Mouse (Mus musculus) inflammation-experienced regulatory T-cells, adult 6 months (primary cell): ENCODE results near the gene Unc119b. TPM values are rescaled to one million over a fixed set of nuclear protein-coding genes. Genes with fewer than 3 reads are reported as not detected.
"Not testable (repeated sequence)": the region's sequence is repeated elsewhere in the genome, so short reads cannot be mapped to it uniquely, and the experiment has no call there.

Experiments used
- ATAC-seq: one replicate; pipeline ENCODE4 v1.8.0; 2017
- polyA plus RNA-seq, 3 experiments: library from polyadenylated mRNA; unstranded; fragments of 100-300 nt; shearing (Covaris generic); gene quantifications; one replicate each; pipeline ENCODE4 v1.2.1; 2017

Unc119b gene
- polyA plus RNA-seq, 3 experiments from 2014 or later = 15.9 to 27.8 (median 21.3) TPM

DNA sequence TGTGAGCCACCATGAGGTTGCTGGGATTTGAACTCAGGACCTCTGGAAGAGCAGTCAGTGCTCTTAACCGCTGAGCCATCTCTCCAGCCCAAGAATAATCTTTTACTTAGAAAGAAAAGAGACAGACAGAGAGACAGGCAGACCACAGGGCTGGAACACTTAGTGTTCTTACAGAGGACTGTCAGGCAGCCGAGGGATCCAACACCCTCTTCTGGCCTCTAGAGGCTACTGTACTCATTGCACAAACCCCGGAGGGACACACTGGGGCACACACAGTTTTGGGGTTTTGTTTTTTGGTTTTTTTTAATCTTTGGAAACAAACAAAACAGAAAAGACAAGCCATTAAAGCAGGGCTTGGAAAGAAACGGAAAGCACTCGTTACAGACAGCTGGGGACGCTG is 5.4 kb downstream of the Unc119b start:
- ATAC-seq = no peak

- ATAC-seq = no peak
These were observed 7.2 kb downstream of the Unc119b start for GRCm38 (mm10) chr5:115127421-115128179.

- peak; percentile 19 for ATAC-seq
These were observed 8.0 kb downstream of the Unc119b start for GRCm38 (mm10) chr5:115126578-115127312.

DNA sequence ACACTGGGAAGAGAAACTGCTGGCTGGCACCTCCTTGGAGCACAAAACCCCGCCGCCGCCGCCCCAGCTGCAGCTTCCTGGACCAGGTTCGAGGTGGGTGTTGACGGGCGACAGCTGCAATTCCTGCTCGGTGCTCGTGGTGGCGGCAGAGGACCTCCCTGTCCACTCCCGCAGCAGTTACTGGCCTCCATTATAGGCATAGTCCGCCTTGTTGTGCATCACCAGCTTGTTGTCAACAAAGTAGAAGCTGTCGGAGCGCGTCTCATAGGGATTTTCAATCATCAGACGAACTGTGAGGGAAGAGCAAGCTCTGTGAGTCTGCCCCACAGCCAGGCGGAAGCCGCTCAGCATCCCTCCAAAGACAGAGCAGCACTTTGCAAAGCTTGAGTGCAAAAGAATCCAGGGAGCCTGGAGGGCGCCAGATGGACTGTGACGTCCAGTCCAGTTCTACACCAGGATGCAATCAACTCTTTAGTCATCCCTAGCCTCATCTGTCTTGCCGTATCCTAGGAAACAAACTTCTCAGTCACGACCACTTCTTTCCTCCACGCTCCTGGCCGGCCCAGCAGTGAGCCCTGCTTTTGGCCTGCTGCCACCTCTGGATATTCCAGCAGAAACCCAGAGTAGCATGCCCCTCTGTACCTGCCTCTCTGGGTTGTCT is 9.4 kb downstream of the Unc119b start:
- ATAC-seq = peak; percentile 91

- no peak for ATAC-seq
These were observed 10.1 kb downstream of the Unc119b start for GRCm38 (mm10) chr5:115124690-115125089.

DNA sequence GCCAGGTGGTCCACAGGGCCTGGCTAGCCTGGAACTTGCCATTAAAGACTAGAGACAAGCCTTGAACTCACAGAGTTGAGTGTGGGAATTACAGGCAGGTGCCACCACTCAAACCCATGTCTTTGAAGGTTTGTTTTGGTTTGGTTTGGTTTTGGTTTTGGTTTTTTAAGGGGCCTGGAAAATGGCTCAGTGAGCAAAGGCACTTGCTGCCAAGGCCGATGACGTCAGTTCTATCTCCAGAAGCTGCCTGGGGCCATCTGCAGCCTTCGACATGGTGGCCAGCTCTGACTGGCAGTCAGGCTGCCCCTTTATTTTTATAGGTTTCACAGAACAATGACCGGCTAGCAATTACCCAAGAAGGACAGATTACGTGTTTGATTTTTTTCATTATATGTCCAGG is 13.8 kb downstream of the Unc119b start:
- no peak for ATAC-seq

DNA sequence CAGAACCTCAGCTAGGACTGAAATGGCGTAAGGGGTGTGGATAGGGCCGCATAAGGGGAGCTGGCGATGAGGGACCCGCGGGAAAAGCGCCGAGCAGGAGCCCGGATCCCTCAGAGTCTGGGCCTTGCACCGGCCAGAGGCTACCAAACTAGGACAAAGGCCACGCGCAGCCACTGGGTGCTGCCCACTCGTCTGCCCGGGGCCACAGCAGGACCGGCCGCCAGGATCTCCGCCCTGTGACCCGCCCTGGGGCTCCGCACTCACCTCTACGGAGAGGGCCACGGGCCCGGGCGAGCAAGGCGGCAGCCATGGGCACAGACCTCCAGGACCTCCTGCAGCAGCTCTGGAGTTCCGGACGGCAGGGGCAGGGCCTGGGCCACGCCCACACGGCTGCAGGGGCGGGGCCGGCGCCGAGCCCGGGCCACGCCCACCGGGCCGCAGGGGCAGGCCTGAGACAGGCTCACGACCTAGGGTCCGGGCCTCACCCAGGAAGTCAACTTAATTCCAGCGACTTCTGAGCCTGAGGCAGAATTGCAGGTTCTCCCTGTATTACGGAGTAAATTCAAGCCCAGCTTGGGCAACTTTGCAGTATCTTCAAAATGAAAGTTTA is 15.7 kb downstream of the Unc119b start, which contains the start of gene Acads:
Gene Acads (minus strand): TSS at position 386 of the 610 bp plus-strand sequence.
- ATAC-seq = peak; percentile 89

DNA sequence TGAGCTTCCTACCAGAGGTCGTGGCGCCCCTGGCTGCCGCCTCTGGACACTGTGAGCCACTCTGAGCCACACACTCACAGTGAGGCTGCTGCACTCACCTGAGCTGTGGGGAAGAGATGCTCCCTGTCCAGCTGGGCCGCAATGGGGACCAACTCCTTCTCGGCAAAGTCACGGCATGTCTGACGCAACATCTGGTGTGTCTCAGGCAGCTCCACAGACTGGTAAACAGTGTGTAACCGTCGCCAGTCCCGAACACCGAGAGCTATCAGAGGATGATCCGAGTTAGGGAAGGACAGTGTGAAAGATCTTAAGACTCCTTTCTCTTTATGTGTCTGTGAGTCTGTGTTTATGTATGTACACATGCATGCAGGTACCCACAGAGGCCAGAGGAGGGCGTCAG is 17.3 kb downstream of the Unc119b start:
- no peak for ATAC-seq

DNA sequence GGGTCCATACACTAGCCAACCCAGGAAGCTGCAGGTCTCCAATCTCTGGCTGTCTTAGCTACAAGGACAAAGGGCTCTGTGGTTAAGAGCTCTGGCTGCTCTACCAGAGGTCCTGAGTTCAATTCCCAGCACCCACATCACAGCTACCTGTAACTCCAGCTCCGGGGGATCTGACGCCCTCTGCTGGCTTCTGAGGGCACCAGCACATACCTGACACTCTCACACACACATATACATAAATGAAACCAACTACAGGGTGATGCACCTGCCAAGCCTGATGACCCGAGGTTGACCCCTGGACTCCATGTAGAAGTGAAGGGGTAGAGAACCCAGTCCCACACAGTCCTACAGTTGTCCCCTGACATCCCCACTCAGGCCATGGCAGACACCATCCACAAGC is 18.3 kb downstream of the Unc119b start:
- ATAC-seq = no peak

DNA sequence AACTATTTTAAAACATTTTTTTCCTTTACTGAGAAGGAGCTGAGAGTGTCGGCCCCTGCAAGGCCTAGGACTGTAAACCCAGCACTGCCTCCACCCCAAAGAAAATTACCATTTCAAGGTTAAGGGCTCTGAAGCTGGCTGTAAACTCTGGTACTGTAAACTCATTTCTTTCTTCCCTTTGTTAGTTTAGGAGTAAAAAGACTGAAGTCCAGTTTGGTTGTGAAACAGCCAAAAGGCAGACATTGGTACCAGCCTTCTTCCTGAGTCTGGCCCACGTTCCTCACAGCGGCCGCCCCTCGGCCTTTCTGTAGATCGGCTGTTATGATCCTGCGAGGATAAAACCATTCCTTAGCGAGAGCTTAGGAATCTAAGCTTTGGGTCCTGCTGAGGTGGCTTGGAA is 20.3 kb downstream of the Unc119b start:
- no peak for ATAC-seq

DNA sequence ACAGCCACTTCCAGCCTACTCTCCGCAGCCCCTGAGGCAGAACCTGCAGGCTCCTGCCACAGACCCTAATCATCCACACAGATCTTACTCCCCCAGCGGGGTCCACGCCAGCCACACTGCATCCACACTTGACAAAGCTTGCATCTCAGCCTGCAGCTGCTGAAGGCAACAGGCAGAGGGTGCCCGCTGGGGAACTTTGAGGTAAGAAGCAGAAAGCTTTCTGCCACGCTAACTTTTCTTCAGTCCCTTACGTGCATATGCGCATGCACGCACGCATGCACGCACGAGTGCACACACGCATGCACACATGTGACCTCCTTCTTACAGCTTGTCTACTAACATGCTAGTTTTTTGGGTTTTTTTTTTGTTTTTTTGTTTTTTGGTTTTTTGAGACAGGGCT is 21.5 kb downstream of the Unc119b start:
- ATAC-seq = no peak

DNA sequence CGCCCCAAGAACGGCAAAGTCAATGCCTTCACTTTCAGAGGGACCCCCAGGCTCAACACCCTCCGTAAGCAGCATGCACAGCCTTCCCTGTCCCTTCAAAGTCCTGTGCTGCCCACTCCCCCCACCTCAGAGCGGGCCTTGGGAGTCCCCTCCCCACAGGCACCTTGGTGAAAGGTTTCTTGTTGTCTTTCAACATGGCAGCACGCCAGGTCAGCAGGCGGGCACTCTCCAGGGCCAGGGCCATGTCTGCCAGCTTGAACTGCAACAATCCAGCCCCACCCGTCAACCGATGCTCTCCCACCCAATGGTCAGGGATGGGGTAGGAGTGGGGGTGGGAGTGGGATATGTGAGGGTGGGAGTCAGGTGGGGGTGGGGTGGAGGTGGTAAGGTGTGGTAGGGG is 23.6 kb downstream of the Unc119b start:
- no peak for ATAC-seq

GRCm38 (mm10) chr5:115103253-115103652 is 31.5 kb downstream of the Unc119b start:
- not testable (repeated sequence) for ATAC-seq

DNA sequence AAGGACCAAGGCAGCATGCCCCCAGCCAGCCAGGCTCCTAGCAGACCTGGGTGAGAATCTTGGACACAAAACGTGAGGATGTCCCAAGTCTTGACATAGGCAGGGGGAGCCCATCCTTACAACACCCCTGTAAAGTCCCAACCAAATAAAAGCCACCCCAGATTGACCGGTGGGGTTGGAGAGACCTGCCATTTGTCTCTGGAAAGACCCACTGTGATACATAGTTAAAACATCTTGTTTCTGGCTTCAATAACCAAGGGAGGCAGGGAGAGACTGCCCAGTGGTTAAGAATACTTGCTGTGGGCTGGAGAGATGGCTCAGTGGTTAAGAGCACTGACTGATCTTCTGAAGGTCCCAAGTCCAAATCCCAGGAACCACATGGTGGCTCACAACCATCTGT is 32.5 kb downstream of the Unc119b start:
- no peak for ATAC-seq

GRCm38 (mm10) chr5:115100473-115100872 is 34.3 kb downstream of the Unc119b start:
- no peak for ATAC-seq

- ATAC-seq = no peak
These were observed 34.8 kb downstream of the Unc119b start for GRCm38 (mm10) chr5:115099991-115100390.

- no peak for ATAC-seq
These were observed 35.2 kb downstream of the Unc119b start for GRCm38 (mm10) chr5:115099530-115099929.

DNA sequence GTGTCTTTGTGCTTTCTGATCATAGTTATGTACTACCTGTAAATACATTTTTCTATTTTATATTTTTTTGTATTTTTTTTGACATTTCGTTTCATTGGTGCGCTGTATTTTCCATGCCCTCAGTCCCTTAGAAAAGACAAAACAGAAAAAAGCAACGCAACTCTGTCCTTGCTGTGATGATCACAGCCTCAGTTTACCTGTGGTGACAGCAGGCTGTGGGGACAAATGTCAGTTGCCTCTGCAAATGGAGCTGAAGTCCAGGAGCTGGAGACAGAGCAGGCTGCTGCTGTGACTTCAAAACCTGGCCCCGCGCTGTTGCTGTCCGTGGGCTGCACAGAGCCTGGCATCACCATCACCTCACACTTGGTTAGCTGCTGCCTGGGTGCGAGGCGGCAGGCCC is 36.6 kb downstream of the Unc119b start, which contains the start of gene Gm10401:
Gene Gm10401 (minus strand): TSS at position 101 of the 400 bp plus-strand sequence.
- no peak for ATAC-seq

- peak; percentile 38 for ATAC-seq
These were observed 43.0 kb downstream of the Unc119b start for GRCm38 (mm10) chr5:115091776-115092175.

- ATAC-seq = no peak
These were observed 43.8 kb downstream of the Unc119b start for GRCm38 (mm10) chr5:115091015-115091414.

- ATAC-seq = no peak
These were observed 45.0 kb downstream of the Unc119b start for GRCm38 (mm10) chr5:115089592-115090268.

DNA sequence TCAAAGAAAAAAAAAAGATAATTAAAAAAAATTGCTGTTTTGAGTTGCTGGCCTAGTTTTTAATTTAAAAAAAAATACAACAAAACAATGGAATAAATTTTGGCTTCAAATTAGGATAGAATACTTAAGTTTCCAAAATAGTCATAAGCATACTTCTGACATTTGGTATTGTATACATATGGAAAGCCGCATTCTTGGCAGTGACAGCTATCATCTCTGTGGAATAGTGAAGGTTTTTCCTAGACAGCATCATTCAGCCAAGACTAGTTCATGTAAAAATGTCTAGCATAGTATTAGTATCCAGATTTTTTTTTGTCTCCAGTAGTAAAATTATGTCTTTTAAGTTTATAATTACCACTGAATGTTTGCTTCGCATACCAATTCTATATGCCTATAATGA is 49.1 kb downstream of the Unc119b start:
- no peak for ATAC-seq
